Mouse (Mus musculus) megakaryocyte, embryonic 14.5 days (primary cell): ENCODE measurements at regions not wholly inside any gene's neighbourhood (a gene's known extent, or its start where the extent isn't known, plus 50 kb on each side); places are given as distances from the start of the nearest gene placed in this dataset.

Experiments
- FLI1 ChIP-seq: IDR thresholded peaks from 2 replicates; pipeline ENCODE4 v1.6.1; 2012; ENCODE audit warnings: low read length, inconsistent platforms, mixed read lengths
- GATA1 ChIP-seq: IDR thresholded peaks from 3 replicates; pipeline ENCODE4 v1.6.1; 2012; ENCODE audit warnings: mixed read lengths, low read length, inconsistent platforms, borderline replicate concordance

- TF ChIP-seq GATA1 (no peak), FLI1 (no peak)
Observed at GRCm38 (mm10) chr13:97678991-97679390, 81.4 kb downstream of the Gm10260 start.
